Mouse (Mus musculus): ENCODE measurements around the gene Igfbpl1. TPM values are rescaled to one million over a fixed set of nuclear protein-coding genes. Genes with fewer than 3 reads are reported as not detected.

The Igfbpl1 gene
- polyA plus RNA-seq, 1 experiment from 2014 or later, result 57.0 TPM

DNA sequence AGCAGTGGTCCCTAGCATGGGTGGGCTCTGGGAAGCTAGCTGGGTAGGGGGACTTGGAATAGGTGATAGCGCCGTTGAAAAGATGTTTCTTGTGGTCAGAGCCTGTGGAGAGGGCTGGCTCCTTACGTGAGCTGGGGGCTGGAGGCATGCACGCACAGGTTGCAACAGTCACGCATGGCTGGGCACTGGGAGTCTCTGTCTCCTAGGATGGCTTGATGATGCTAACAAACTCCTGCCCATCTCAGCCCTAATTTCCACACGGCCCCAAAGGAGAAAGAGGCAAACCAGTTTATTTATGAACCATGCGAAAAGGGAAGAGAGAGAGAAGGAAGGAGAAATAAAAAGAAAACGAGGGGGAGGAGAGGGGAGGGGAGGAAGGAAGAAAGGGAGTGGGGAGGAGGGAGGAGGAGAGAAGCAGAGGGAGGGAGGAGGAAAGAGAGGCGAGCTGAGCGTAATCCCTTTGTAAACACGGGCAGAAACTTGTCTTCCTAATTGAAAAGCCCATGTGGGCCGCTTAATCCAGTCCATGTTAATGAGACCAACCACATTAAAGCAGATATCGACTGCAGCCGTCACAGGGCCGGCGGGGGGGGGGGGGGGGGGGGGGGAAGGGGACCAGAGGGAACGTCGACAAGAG, 61.0 kb downstream of the Igfbpl1 start:
- Histone ChIP-seq H3K27me3 (replicated peaks) (no peaks in the 10 kb centered on the region), H3K9me3 (no peaks in the 10 kb centered on the region), H3K27ac (peak overlapping the region; percentile 76), H3K36me3 (replicated peaks) (no peaks in the 10 kb centered on the region), H3K4me1 (peaks cover 65% of the 10 kb centered on the region), H3K9ac (0 out of 2 replicates have a peak overlapping the region, but pooled peaks have one; percentile 15), H3K4me2 (peak overlapping the region; percentile 37), H3K4me3 (no peak overlapping the region)
- ATAC-seq (replicated peaks), result peak; percentile 25; the same call in 1 of the 2 replicates
- WGBS, result under 1% methylated on average over 14 of the region's 18 CpGs

- Histone ChIP-seq H3K36me3 (replicated peaks) (no peaks in the 10 kb centered on the region), H3K9ac (0 out of 2 replicates have a peak overlapping the region, but pooled peaks have one; percentile 15), H3K4me2 (peak overlapping the region; percentile 37), H3K9me3 (no peaks in the 10 kb centered on the region), H3K4me3 (no peak overlapping the region), H3K27me3 (replicated peaks) (no peaks in the 10 kb centered on the region), H3K27ac (peak overlapping the region; percentile 76), H3K4me1 (peaks cover 60% of the 10 kb centered on the region)
- ATAC-seq (replicated peaks), result peak; percentile 28; the same call in 1 of the 2 replicates
- under 1% methylated on average over 16 of the region's 16 CpGs for WGBS
Observed at GRCm38 (mm10) chr4:45765121-45765564, 61.6 kb downstream of the Igfbpl1 start.

DNA sequence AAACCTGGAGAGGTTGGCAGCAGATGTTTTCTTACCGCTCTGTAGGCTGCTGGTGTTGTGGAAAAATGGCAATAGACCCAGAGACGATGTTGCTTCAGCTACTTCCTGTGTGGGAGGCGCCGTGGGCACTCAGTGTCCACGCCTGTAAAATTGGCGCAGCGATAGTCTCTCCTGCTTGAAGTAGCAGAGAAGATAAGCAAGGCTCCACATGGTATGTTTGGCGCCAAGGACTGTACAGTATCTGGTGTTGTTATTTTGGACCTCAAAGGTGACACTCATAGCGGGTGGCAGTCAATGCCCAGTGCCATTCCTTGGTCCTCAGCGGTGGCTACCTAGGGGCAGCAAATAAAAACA, 62.6 kb downstream of the Igfbpl1 start:
- Histone ChIP-seq H3K27me3 (replicated peaks) (no peaks in the 10 kb centered on the region), H3K9ac (no peak overlapping the region; the same call in 1 of the 2 replicates), H3K4me1 (peaks cover 52% of the 10 kb centered on the region), H3K36me3 (replicated peaks) (no peaks in the 10 kb centered on the region), H3K4me2 (peak overlapping the region; percentile 33), H3K4me3 (no peak overlapping the region), H3K27ac (peak overlapping the region; percentile 76), H3K9me3 (no peaks in the 10 kb centered on the region)
- WGBS, result 11% methylated on average over 10 of the region's 10 CpGs
- no peak; the same call in 1 of the 2 replicates for ATAC-seq (replicated peaks)

DNA sequence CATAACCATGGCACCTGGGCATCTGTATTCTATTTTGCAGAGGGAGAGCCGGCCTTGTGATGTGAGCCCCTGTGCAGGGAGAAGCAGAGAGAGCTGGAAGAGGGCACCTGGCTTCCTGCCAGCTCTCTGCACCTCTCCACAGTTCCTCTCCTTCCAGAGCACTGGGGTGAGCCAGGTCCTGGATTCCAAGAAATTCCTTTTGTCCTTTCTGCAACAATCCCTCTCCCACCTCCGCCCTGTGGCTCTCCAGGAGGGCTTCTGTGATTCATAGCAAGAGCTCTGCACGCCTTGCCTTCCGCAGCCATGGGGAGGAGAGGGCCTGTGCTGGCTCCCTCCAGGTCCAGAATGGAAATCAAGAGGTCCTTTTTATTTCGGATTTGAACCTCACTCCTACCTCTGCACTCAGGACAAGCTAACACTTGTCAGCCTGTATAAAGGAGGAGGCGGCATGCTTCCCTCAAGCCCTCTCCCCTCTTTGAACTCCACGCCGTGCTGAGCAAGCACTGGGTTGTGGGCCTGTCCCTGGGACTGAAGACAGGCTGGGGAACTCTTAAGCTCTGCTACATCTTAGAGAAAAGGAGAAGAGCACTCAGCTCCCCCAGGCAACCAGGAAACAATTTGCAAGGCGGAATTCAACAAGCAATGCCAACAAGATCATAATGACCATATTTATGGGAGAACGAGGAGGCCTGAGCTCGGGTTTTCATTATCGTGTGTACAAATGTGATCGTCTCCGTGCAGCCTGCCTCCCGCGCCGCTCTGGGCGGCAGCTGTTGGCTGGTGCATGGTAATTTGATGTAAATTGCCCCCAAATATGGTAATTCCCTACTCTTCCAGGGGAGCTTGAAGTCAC, 63.2 kb downstream of the Igfbpl1 start:
- Histone ChIP-seq H3K27me3 (replicated peaks) (no peaks in the 10 kb centered on the region), H3K4me2 (peak overlapping the region; percentile 33), H3K4me3 (no peak overlapping the region), H3K36me3 (replicated peaks) (no peaks in the 10 kb centered on the region), H3K9me3 (no peaks in the 10 kb centered on the region), H3K4me1 (peaks cover 48% of the 10 kb centered on the region), H3K27ac (peak overlapping the region; percentile 76), H3K9ac (no peak overlapping the region; the same call in 1 of the 2 replicates)
- ATAC-seq (replicated peaks), result peak; percentile 55
- WGBS, result 4% methylated on average over 18 of the region's 18 CpGs

DNA sequence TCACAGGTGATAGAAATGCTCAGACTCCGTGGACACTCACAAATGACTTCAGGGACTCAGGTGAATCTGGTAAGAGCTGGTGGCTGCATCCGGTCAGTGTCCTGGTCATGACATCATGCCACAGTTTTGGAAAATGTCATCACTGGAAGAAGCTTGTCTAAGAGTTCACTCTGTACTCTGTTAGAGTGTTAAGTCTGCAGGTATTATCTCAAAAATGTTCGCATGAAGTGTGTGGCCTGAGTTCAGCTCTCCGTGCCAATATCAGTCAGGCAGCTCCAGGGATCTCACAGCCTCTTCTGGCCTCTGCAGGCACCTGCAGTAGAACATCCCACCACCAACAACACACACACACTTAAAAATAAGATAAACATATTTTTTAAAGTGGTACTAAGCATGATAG, 64.1 kb downstream of the Igfbpl1 start:
- Histone ChIP-seq H3K27me3 (replicated peaks) (no peaks in the 10 kb centered on the region; the same call in 1 of the 2 replicates), H3K4me3 (no peak overlapping the region), H3K36me3 (replicated peaks) (no peaks in the 10 kb centered on the region), H3K27ac (peak overlapping the region; percentile 76; the same call in 1 of the 2 replicates), H3K4me1 (peaks cover 45% of the 10 kb centered on the region), H3K9me3 (no peaks in the 10 kb centered on the region), H3K9ac (no peak overlapping the region), H3K4me2 (no peak overlapping the region)
- WGBS, result 89% methylated on average over 4 of the region's 4 CpGs
- ATAC-seq (replicated peaks), result no peak

Other genes starting within 250 kb of the Igfbpl1 start
- 22.5 and 23.3 TPM in 2 replicates for gene Aldh1b1, start 27.9 kb downstream of the Igfbpl1 start, polyA plus RNA-seq (2015; fragmentation: Nextera tagmentation; extraction: Ambion mirVana)
- gene Stra6l, start 21.7 kb upstream of the Igfbpl1 start, polyA plus RNA-seq (2015; fragmentation: Nextera tagmentation; extraction: Ambion mirVana), result 1.0 and 1.1 TPM in 2 replicates
- 0.39 and 0.43 TPM in 2 replicates for gene Ccdc180, start 63.4 kb upstream of the Igfbpl1 start, polyA plus RNA-seq (2015; fragmentation: Nextera tagmentation; extraction: Ambion mirVana)
- 24.4 and 24.5 TPM in 2 replicates for gene Tdrd7, start 138.4 kb upstream of the Igfbpl1 start, polyA plus RNA-seq (2015; fragmentation: Nextera tagmentation; extraction: Ambion mirVana)
- gene Tmod1, start 212.0 kb upstream of the Igfbpl1 start, polyA plus RNA-seq (2015; fragmentation: Nextera tagmentation; extraction: Ambion mirVana), result 0.65 and 0.83 TPM in 2 replicates